Mouse (Mus musculus) liver, embryonic 14.5 days (tissue): ENCODE measurements at regions not wholly inside any gene's neighbourhood (a gene's known extent, or its start where the extent isn't known, plus 50 kb on each side); places are given as distances from the start of the nearest gene placed in this dataset.

Source experiments
- ATAC-seq: fragments of 200-750 bp; cut with Nextera tagmentation; 2 replicates; pipeline ENCODE4 v1.8.0; 2017; ENCODE audit warnings: moderate number of reproducible peaks, mild to moderate bottlenecking, moderate library complexity; ENCODE audit not compliant: insufficient read depth
- DNase-seq, 3 experiments: peaks; one replicate each; pipeline ENCODE4 v3.0.0-alpha.2; 2012 to 2013; ENCODE audit warnings: low read depth in 3 of 3, low spot score in 3 of 3
- H3K27ac ChIP-seq: fragments of 300-500 bp; sonication (generic); 2 replicates; pipeline ENCODE4 v1.5.1; 2014; ENCODE audit warnings: moderate library complexity, mild to moderate bottlenecking, control low read depth, inconsistent platforms
- H3K27me3 ChIP-seq: fragments of 300-500 bp; sonication (generic); 2 replicates; pipeline ENCODE4 v1.6.1; 2014; ENCODE audit warnings: mild to moderate bottlenecking, low read length, moderate library complexity; ENCODE audit not compliant: control insufficient read depth, insufficient read depth
- H3K36me3 ChIP-seq: fragments of 300-500 bp; sonication (generic); replicated peaks from 2 replicates; pipeline ENCODE4 v1.6.1; 2014; ENCODE audit warnings: low read depth; ENCODE audit not compliant: control insufficient read depth, insufficient read depth
- H3K4me1 ChIP-seq, 2 experiments: fragments of 200-500 bp in 1 of 2; fragments of 300-500 bp in 1 of 2; sonication (generic) in 1 of 2; replicated peaks; 2 replicates each; pipeline ENCODE4 v1.6.1; 2012 to 2014; ENCODE audit warnings: antibody characterized with exemption in 1 of 2, inconsistent platforms in 1 of 2, low read length in 1 of 2; ENCODE audit not compliant: control insufficient read depth in 2 of 2, insufficient read depth in 2 of 2
- H3K4me2 ChIP-seq: fragments of 300-500 bp; sonication (generic); 2 replicates; pipeline ENCODE4 v1.6.1; 2014; ENCODE audit warnings: low read depth, mild to moderate bottlenecking, control low read depth, moderate library complexity
- H3K4me3 ChIP-seq, 2 experiments: fragments of 200-500 bp in 1 of 2; fragments of 300-500 bp in 1 of 2; sonication (generic) in 1 of 2; 2 replicates each; pipeline ENCODE4 v1.5.1; 2012 to 2014; ENCODE audit warnings: low read depth in 2 of 2, low read length in 2 of 2, mild to moderate bottlenecking in 2 of 2, control low read depth in 1 of 2, inconsistent platforms in 1 of 2, moderate library complexity in 1 of 2; ENCODE audit not compliant: insufficient read depth in 1 of 2
- H3K9ac ChIP-seq: fragments of 300-500 bp; sonication (generic); replicated peaks from 2 replicates; pipeline ENCODE4 v1.6.1; 2014; ENCODE audit warnings: mild to moderate bottlenecking, control low read depth, moderate library complexity
- H3K9me3 ChIP-seq: fragments of 300-500 bp; sonication (generic); 2 replicates; pipeline ENCODE4 v1.6.1; 2016; ENCODE audit warnings: low read length, mixed read lengths; ENCODE audit not compliant: control insufficient read depth
- CTCF ChIP-seq: IDR thresholded peaks from 2 replicates; pipeline ENCODE4 v1.5.1; 2016; ENCODE audit warnings: antibody characterized with exemption, low read depth, control low read depth
- EP300 ChIP-seq: IDR thresholded peaks from 2 replicates; pipeline ENCODE4 v1.6.1; 2016; ENCODE audit warnings: antibody characterized with exemption, low read depth
- WGBS: fragments of 180-500 bp; shearing (Covaris S2); extraction: QIAGEN DNeasy Blood & Tissue Kit; methylation state at CpG from one replicate; pipeline ENCODE4 v1.1.7; 2014; ENCODE audit not compliant: insufficient replicate concordance; 5-methylcytosine and 5-hydroxymethylcytosine counted together

DNA sequence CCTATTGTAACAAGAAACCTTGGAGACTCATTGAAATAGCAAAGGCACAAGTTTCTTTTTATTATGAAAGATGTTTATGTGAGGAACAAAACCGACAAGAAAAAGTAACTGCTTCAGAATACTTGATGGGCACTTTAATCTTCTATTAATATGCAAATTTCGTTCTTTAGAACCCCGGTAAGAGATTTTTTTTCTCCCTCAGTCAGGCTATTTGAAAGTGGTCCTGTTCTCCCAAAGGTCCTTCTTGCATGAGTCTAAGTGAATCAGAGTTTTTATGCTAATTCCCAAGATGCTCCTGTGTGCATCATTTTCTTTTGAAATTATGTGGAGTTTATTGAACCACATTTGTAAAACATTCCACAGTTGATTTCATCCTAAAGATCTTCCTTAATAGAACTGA lies 633.1 kb downstream of the Efna5 start:
- ATAC-seq (no peak), DNase-seq (no peak)
- TF ChIP-seq EP300, result no peak
- no peak for TF ChIP-seq CTCF
- no peaks in the 10 kb centered on the region for H3K36me3 ChIP-seq
- no peak overlapping the region for H3K27ac ChIP-seq
- H3K4me2 ChIP-seq, result no peak overlapping the region
- 30% methylated on average over 3 of the region's 3 CpGs for WGBS
- H3K27me3 ChIP-seq, result no peaks in the 10 kb centered on the region
- H3K9ac ChIP-seq, result no peak overlapping the region
- H3K4me1 ChIP-seq, result no peaks in the 10 kb centered on the region
- no peaks in the 10 kb centered on the region for H3K9me3 ChIP-seq
- no peak overlapping the region for H3K4me3 ChIP-seq

DNA sequence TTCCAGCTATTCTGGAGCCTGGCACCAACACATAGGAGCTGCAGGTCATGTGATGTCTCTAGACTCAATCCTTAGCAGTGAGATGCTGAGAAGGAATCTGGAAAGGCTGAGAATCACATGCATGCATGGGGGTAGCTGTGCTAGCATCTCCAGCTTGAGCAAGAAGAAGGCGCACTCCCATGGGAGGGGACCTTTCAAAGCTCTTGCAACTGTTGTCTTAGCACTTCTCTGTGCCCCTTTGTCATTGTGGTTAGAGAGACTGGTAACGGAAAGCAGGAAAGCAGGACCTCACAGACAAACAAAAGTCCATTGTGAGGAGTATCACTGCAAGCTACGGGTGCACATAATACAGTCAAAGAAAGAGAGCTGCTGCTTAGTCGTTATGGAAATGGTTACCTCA lies 634.5 kb downstream of the Efna5 start:
- no peak overlapping the region for H3K27ac ChIP-seq
- no peaks in the 10 kb centered on the region for H3K36me3 ChIP-seq
- H3K27me3 ChIP-seq, result no peaks in the 10 kb centered on the region
- H3K4me2 ChIP-seq, result no peak overlapping the region
- H3K9ac ChIP-seq, result no peak overlapping the region
- WGBS, result 22% methylated on average over 4 of the region's 4 CpGs
- TF ChIP-seq CTCF (no peak), EP300 (no peak)
- no peaks in the 10 kb centered on the region for H3K9me3 ChIP-seq
- ATAC-seq (no peak), DNase-seq (no peak)
- H3K4me3 ChIP-seq, result no peak overlapping the region
- H3K4me1 ChIP-seq, result no peaks in the 10 kb centered on the region

DNA sequence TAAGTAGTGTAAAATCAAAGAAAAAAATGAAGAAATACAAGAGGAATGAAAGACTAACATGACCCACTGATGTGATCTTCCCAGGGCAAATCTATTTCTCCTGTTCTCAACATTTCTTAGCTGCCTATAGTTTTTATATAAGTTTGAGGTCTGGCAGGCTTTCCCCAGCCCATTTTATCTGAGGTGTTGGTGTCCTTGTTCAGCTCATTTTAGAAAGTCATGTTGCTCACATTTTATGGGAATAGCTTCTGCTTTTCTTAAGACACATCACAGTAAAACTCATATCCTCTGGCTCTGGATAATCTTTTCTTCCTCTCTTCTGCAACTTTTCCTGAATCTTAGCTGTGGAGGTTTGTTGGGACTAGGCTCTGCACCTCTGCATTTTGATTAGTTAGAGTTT lies 650.2 kb downstream of the Efna5 start:
- no peaks in the 10 kb centered on the region for H3K9me3 ChIP-seq
- ATAC-seq (no peak), DNase-seq (no peak)
- no peak overlapping the region for H3K9ac ChIP-seq
- no peak overlapping the region for H3K27ac ChIP-seq
- TF ChIP-seq EP300, result no peak
- TF ChIP-seq CTCF, result no peak
- H3K4me3 ChIP-seq, result no peak overlapping the region
- H3K4me2 ChIP-seq, result no peak overlapping the region
- H3K36me3 ChIP-seq, result no peaks in the 10 kb centered on the region
- no peaks in the 10 kb centered on the region for H3K27me3 ChIP-seq
- no peaks in the 10 kb centered on the region for H3K4me1 ChIP-seq

DNA sequence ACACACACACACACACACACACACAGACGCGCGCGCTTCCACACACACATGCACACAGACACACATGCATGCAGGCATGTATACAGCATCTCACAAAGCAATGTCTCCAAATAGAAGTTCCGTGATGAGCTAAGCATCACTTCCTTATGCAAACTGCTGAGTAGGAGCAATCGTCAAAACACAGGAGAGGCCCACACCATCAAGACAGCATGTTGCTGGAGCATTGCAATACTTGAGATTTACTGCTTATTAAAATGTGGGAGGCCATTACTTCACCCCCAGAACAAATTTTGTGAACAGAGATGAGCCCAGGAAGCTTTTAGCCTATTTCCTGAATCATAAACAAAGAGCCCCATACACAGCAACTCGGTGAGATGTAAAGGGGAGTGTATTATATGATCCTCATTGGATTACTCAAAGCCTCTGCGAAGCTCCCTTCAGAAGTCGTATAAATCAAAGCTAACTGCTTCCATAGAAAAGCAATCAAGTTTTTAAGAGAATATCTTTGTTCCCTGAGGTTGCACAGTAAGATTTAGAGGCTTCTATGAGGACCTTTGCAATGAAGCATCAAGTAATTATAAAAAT lies 670.6 kb downstream of the Efna5 start:
- Histone ChIP-seq H3K4me1 (no peaks in the 10 kb centered on the region), H3K27ac (no peak overlapping the region), H3K9ac (no peak overlapping the region), H3K36me3 (no peaks in the 10 kb centered on the region), H3K4me3 (no peak overlapping the region), H3K9me3 (no peaks in the 10 kb centered on the region), H3K4me2 (no peak overlapping the region), H3K27me3 (no peaks in the 10 kb centered on the region)
- no peak for ATAC-seq
- WGBS, result 75% methylated on average over 9 of the region's 9 CpGs
- DNase-seq, result no peak
- no peak for TF ChIP-seq CTCF
- no peak for TF ChIP-seq EP300

DNA sequence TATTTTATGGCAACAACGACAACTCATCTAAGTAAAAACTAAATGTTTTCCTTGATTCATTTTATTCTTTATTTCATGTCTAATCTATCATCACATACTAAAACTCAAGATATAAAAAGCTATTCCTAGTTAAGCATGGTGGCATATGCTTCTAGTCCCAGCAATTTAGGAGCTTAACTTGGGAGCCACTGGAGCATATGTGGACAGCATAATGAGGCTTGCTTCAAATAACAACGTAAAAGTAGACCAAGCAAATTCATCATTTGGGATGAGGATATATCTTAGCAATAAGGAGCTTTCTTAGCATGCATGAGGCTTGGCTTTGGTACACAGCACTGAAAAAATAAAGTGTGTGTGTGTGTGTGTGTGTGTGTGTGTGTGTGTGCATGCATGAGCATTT lies 678.5 kb downstream of the Efna5 start:
- H3K4me2 ChIP-seq, result no peak overlapping the region
- no peak overlapping the region for H3K4me3 ChIP-seq
- no peak overlapping the region for H3K27ac ChIP-seq
- no peak overlapping the region for H3K9ac ChIP-seq
- no peaks in the 10 kb centered on the region for H3K36me3 ChIP-seq
- H3K9me3 ChIP-seq, result no peaks in the 10 kb centered on the region
- TF ChIP-seq CTCF (no peak), EP300 (no peak)
- WGBS, result 70% methylated on average over 2 of the region's 2 CpGs
- DNase-seq (no peak), ATAC-seq (no peak)
- H3K27me3 ChIP-seq, result no peaks in the 10 kb centered on the region
- H3K4me1 ChIP-seq, result no peaks in the 10 kb centered on the region
